Mouse (Mus musculus) heart, embryonic 16.5 days (tissue): ENCODE results near the gene Ctrc. TPM values are rescaled to one million over a fixed set of nuclear protein-coding genes. Genes with fewer than 3 reads are reported as not detected.

Experiments
- ATAC-seq: fragments of 200-750 bp; cut with Nextera tagmentation; replicated peaks from 2 replicates; pipeline ENCODE4 v1.8.0; 2017; ENCODE audit warnings: moderate number of reproducible peaks; ENCODE audit not compliant: insufficient read depth, low FRiP score; ENCODE audit errors: extremely low read depth
- H3K27ac ChIP-seq: fragments of 300-500 bp; sonication (generic); 2 replicates; pipeline ENCODE4 v1.5.1; 2014; ENCODE audit warnings: mild to moderate bottlenecking, low read length, control low read depth, moderate library complexity
- H3K27me3 ChIP-seq: fragments of 300-500 bp; sonication (generic); 2 replicates; pipeline ENCODE4 v1.6.1; 2014; ENCODE audit warnings: low read length, mixed read lengths; ENCODE audit not compliant: control insufficient read depth, insufficient read depth
- H3K36me3 ChIP-seq: fragments of 300-500 bp; sonication (generic); 2 replicates; pipeline ENCODE4 v1.6.1; 2014; ENCODE audit not compliant: control insufficient read depth, insufficient read depth
- H3K4me1 ChIP-seq: fragments of 300-500 bp; sonication (generic); 2 replicates; pipeline ENCODE4 v1.6.1; 2014; ENCODE audit warnings: low read length, mixed read lengths; ENCODE audit not compliant: control insufficient read depth, insufficient read depth
- H3K4me2 ChIP-seq: fragments of 300-500 bp; sonication (generic); 2 replicates; pipeline ENCODE4 v1.6.1; 2014; ENCODE audit warnings: low read depth, mild to moderate bottlenecking, control low read depth, low read length
- H3K4me3 ChIP-seq: fragments of 300-500 bp; sonication (generic); 2 replicates; pipeline ENCODE4 v1.5.1; 2014; ENCODE audit warnings: mild to moderate bottlenecking, control low read depth, low read length
- H3K9ac ChIP-seq: fragments of 300-500 bp; sonication (generic); 2 replicates; pipeline ENCODE4 v1.6.1; 2014; ENCODE audit warnings: low read length, control low read depth
- H3K9me3 ChIP-seq: fragments of 300-500 bp; sonication (generic); replicated peaks from 2 replicates; pipeline ENCODE4 v1.6.1; 2016; ENCODE audit warnings: low read length; ENCODE audit not compliant: control insufficient read depth
- WGBS: fragments of 180-500 bp; shearing (Covaris S2); extraction: QIAGEN DNeasy Blood & Tissue Kit; methylation state at CpG from one replicate; pipeline ENCODE4 v1.1.7; 2014; 5-methylcytosine and 5-hydroxymethylcytosine counted together
- polyA plus RNA-seq: library from polyadenylated mRNA; unstranded; fragments of >200 nt; fragmentation: Nextera tagmentation; extraction: Ambion mirVana; gene quantifications from 2 replicates; pipeline ENCODE4 v1.2.1, GENCODE M21; 2015

Gene Ctrc
- polyA plus RNA-seq, 1 experiment from 2014 or later, result not detected

GRCm38 (mm10) chr4:141771823-141772222 lies 74.3 kb downstream of the Ctrc start:
- H3K4me1 ChIP-seq, result peaks cover 28% of the 10 kb centered on the region
- no peaks in the 10 kb centered on the region for H3K27me3 ChIP-seq
- H3K4me2 ChIP-seq, result no peak overlapping the region
- H3K36me3 ChIP-seq, result peaks cover 56% of the 10 kb centered on the region
- ATAC-seq, result no peak
- H3K27ac ChIP-seq, result no peak overlapping the region
- H3K4me3 ChIP-seq, result no peak overlapping the region
- 84% methylated on average over 8 of the region's 8 CpGs for WGBS
- H3K9me3 ChIP-seq, result no peaks in the 10 kb centered on the region
- no peak overlapping the region for H3K9ac ChIP-seq

- no peak overlapping the region for H3K9ac ChIP-seq
- ATAC-seq, result no peak
- peak overlapping the region; percentile 53; the same call in 1 of the 2 replicates for H3K27ac ChIP-seq
- no peaks in the 10 kb centered on the region for H3K9me3 ChIP-seq
- H3K4me1 ChIP-seq, result peaks cover 37% of the 10 kb centered on the region
- peaks cover 46% of the 10 kb centered on the region for H3K36me3 ChIP-seq
- H3K4me3 ChIP-seq, result no peak overlapping the region
- no peaks in the 10 kb centered on the region for H3K27me3 ChIP-seq
- WGBS, result 48% methylated on average over 8 of the region's 8 CpGs
- H3K4me2 ChIP-seq, result no peak overlapping the region
These were observed 76.5 kb downstream of the Ctrc start for GRCm38 (mm10) chr4:141769501-141770160.

GRCm38 (mm10) chr4:141767353-141768036 lies 78.7 kb downstream of the Ctrc start:
- ATAC-seq, result peak; percentile 92
- Histone ChIP-seq H3K9ac (peak overlapping the region; percentile 61), H3K9me3 (no peaks in the 10 kb centered on the region), H3K27me3 (no peaks in the 10 kb centered on the region), H3K4me1 (peaks cover 37% of the 10 kb centered on the region), H3K4me2 (peak overlapping the region; percentile 51), H3K4me3 (peak overlapping the region; percentile 9), H3K27ac (peak overlapping the region; percentile 97), H3K36me3 (peaks cover 46% of the 10 kb centered on the region)
- 39% methylated on average over 19 of the region's 19 CpGs for WGBS

- Histone ChIP-seq H3K27me3 (no peaks in the 10 kb centered on the region), H3K4me2 (peak overlapping the region; percentile 51), H3K4me1 (peaks cover 37% of the 10 kb centered on the region), H3K9me3 (no peaks in the 10 kb centered on the region), H3K27ac (peak overlapping the region; percentile 97), H3K4me3 (peak overlapping the region; percentile 9), H3K9ac (peak overlapping the region; percentile 61), H3K36me3 (peaks cover 49% of the 10 kb centered on the region)
- peak; percentile 23 for ATAC-seq
- WGBS, result 14% methylated on average over 19 of the region's 19 CpGs
These were observed 79.3 kb downstream of the Ctrc start for GRCm38 (mm10) chr4:141766668-141767352.

- H3K4me3 ChIP-seq, result 0 out of 2 replicates have a peak overlapping the region, but pooled peaks have one; percentile 9
- 53% methylated on average over 8 of the region's 8 CpGs for WGBS
- H3K9me3 ChIP-seq, result no peaks in the 10 kb centered on the region
- peaks cover 53% of the 10 kb centered on the region for H3K36me3 ChIP-seq
- H3K9ac ChIP-seq, result peak overlapping the region; percentile 61
- H3K27me3 ChIP-seq, result no peaks in the 10 kb centered on the region
- no peak for ATAC-seq
- peak overlapping the region; percentile 97 for H3K27ac ChIP-seq
- peaks cover 37% of the 10 kb centered on the region for H3K4me1 ChIP-seq
- peak overlapping the region; percentile 51 for H3K4me2 ChIP-seq
These were observed 79.9 kb downstream of the Ctrc start for GRCm38 (mm10) chr4:141766316-141766667.

- H3K27me3 ChIP-seq, result no peaks in the 10 kb centered on the region
- H3K36me3 ChIP-seq, result peaks cover 43% of the 10 kb centered on the region
- 91% methylated on average over 3 of the region's 3 CpGs for WGBS
- H3K4me1 ChIP-seq, result peaks cover 32% of the 10 kb centered on the region
- ATAC-seq, result no peak
- no peak overlapping the region for H3K9ac ChIP-seq
- no peak overlapping the region for H3K4me2 ChIP-seq
- no peak overlapping the region for H3K27ac ChIP-seq
- no peaks in the 10 kb centered on the region for H3K9me3 ChIP-seq
- H3K4me3 ChIP-seq, result no peak overlapping the region
These were observed 81.2 kb downstream of the Ctrc start for GRCm38 (mm10) chr4:141765008-141765407.

Other genes starting within 250 kb of the Ctrc start
- 46.9 and 49.7 TPM in 2 replicates for gene Fblim1, start 240.3 kb downstream of the Ctrc start, polyA plus RNA-seq
- 1.1 and 1.7 TPM in 2 replicates for gene Tmem82, start 227.7 kb downstream of the Ctrc start, polyA plus RNA-seq
- 1.3 TPM in 2 replicates for gene Slc25a34, start 222.5 kb downstream of the Ctrc start, polyA plus RNA-seq
- 4.9 and 6.2 TPM in 2 replicates for gene Plekhm2, start 181.5 kb downstream of the Ctrc start, polyA plus RNA-seq
- gene Rsc1a1, start 160.8 kb downstream of the Ctrc start, polyA plus RNA-seq, result 0.21 TPM in 1 of 2 replicates, not detected in the other
- 14.1 and 15.1 TPM in 2 replicates for gene Ddi2, start 122.9 kb downstream of the Ctrc start, polyA plus RNA-seq
- 0.71 and 1.2 TPM in 2 replicates for gene Agmat, start 99.7 kb downstream of the Ctrc start, polyA plus RNA-seq
- 4.4 and 4.5 TPM in 2 replicates for gene Dnajc16, start 55.4 kb downstream of the Ctrc start, polyA plus RNA-seq
- gene Casp9, start 52.7 kb downstream of the Ctrc start, polyA plus RNA-seq, result 17.1 and 19.3 TPM in 2 replicates
- gene Cela2a, start 20.2 kb downstream of the Ctrc start, polyA plus RNA-seq, result 0.63 TPM in 1 of 2 replicates, not detected in the other
- 79.2 and 80.4 TPM in 2 replicates for gene Efhd2, start 28.6 kb upstream of the Ctrc start, polyA plus RNA-seq
- gene Fhad1, start 168.7 kb upstream of the Ctrc start, polyA plus RNA-seq, result 3.0 and 4.0 TPM in 2 replicates
- 48.5 and 49.2 TPM in 2 replicates for gene Tmem51, start 237.9 kb upstream of the Ctrc start, polyA plus RNA-seq